Mouse (Mus musculus) monocyte, adult 5-6 weeks (primary cell): Measurements from ENCODE around the gene Gm11114. TPM values are rescaled to one million over a fixed set of nuclear protein-coding genes. Genes with fewer than 3 reads are reported as not detected.

Experiments used
- ATAC-seq: fragments of 153-309, 156-312 bp; replicated peaks from 2 replicates; pipeline ENCODE4 v1.8.0; 2017; ENCODE audit warnings: mild to moderate bottlenecking; ENCODE audit not compliant: low TSS enrichment, insufficient number of reproducible peaks, severe bottlenecking, poor library complexity, low FRiP score
- total RNA-seq: library from RNA; stranded (forward); fragments of 200-1000, 200-491, 200-594 nt; gene quantifications from 3 replicates; pipeline ENCODE4 v1.2.3, GENCODE M21; 2017

The Gm11114 gene
- total RNA-seq, 1 experiment from 2014 or later = not detected

- no peak for ATAC-seq
Measured at GRCm38 (mm10) chr9:85347823-85348523, 35.4 kb downstream of the Gm11114 start.

DNA sequence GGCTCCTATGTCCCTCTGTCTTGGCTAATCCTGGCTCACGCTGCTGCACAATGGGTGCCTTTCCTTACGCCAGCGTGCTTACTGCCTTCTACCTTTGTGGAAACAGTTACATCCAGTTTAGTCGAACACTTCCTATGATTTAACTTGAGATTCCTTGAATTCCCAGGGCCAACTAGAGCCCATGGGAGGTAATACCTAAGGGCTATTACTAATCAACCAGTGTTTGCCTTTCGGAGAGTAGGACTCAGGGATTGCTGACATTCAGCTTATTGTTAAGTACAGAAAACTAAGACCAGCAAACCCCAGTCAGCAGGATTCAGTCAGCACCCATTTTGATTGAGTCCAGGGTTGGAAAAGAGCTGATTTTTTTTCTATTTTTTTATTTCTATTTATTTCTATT is 43.0 kb downstream of the Gm11114 start:
- no peak for ATAC-seq

DNA sequence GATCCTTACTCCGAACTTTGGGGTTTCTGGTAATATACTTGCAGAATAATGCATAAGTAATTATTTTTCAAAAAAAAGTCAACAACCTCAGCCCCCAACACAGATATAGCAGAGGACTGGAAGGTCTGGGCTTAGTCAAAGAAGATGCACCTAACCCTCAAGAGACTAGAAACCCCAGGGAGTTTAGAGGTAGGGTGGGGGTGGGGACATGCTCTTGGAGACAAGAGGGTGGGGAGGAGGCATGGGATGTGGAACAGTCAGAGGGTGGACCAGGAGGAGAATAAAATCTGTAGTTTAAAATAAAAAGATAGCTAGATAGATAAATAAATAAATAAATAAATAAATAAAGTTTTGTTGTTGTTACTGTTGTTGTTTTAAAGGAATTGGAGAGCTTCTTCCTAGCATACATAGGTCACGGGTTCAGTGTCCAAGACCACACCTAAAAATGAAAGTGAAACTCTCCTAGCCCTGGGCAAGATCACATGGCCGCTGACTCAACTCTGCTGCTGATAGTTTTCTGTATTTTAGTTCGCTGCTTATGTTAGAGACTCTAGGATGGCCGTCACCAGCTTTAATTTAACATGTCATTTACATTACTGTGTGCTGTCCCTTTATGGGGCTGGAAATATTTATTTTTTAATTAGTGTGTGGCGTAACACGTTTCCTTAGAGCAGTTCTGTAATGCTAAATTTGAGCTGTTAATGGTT is 44.7 kb downstream of the Gm11114 start:
- peak; percentile 87 for ATAC-seq

Other genes starting within 250 kb of the Gm11114 start
- gene Tent5a, start 14.6 kb downstream of the Gm11114 start, total RNA-seq = 62.1 to 71.7 TPM (median 68.4 TPM) in 3 replicates